Mouse (Mus musculus) G1E (cell line): Measurements from ENCODE around the gene Fam170b. TPM values are rescaled to one million over a fixed set of nuclear protein-coding genes. Genes with fewer than 3 reads are reported as not detected.

Experiments
- ATAC-seq: 2 replicates; pipeline ENCODE4 v1.8.0; 2016; ENCODE audit warnings: mild to moderate bottlenecking; ENCODE audit not compliant: insufficient number of reproducible peaks, poor library complexity, low FRiP score, severe bottlenecking; ENCODE audit errors: extremely low read depth
- DNase-seq: peaks from one replicate; pipeline ENCODE4 v3.0.0; 2012; ENCODE audit warnings: low spot score
- H3K27me3 ChIP-seq: 2 replicates; pipeline ENCODE4 v1.6.1; 2012; ENCODE audit warnings: mild to moderate bottlenecking, low read length, inconsistent platforms; ENCODE audit not compliant: insufficient read depth
- H3K36me3 ChIP-seq: replicated peaks from 2 replicates; pipeline ENCODE3; 2012; ENCODE audit warnings: mild to moderate bottlenecking, inconsistent platforms
- H3K4me1 ChIP-seq: 2 replicates; pipeline ENCODE4 v1.6.1; 2012; ENCODE audit warnings: low read depth, low read length, inconsistent platforms, mixed read lengths; ENCODE audit not compliant: insufficient read depth
- H3K4me3 ChIP-seq: 2 replicates; pipeline ENCODE4 v1.5.1; 2012; ENCODE audit warnings: low read depth, mild to moderate bottlenecking, inconsistent platforms, low read length, moderate library complexity, mixed read lengths
- H3K9me3 ChIP-seq: replicated peaks from 2 replicates; pipeline ENCODE4 v1.6.1; 2012; ENCODE audit warnings: inconsistent platforms
- CTCF ChIP-seq: IDR thresholded peaks from 2 replicates; pipeline ENCODE4 v1.5.1; 2012; ENCODE audit warnings: low read depth, low read length, inconsistent platforms, mixed read lengths
- GATA1 ChIP-seq: IDR thresholded peaks from 2 replicates; pipeline ENCODE4 v1.6.1; 2012; ENCODE audit warnings: borderline replicate concordance, low read length, inconsistent platforms, mixed read lengths
- GATA2 ChIP-seq: IDR thresholded peaks from 2 replicates; pipeline ENCODE4 v1.6.1; 2012; ENCODE audit warnings: low read depth, low read length, inconsistent platforms, borderline replicate concordance
- POLR2AphosphoS5 ChIP-seq: IDR thresholded peaks from 2 replicates; pipeline ENCODE4 v1.6.1; 2012; ENCODE audit warnings: low read depth, low read length, inconsistent platforms; ENCODE audit not compliant: insufficient replicate concordance
- TAL1 ChIP-seq: conservative IDR thresholded peaks from 2 replicates; pipeline ENCODE4 v1.6.1; 2012; ENCODE audit warnings: low read depth, low read length, inconsistent platforms, mixed read lengths
- polyA plus RNA-seq: library from polyadenylated mRNA; stranded (reverse); fragments of >175 nt; gene quantifications from 2 replicates; pipeline ENCODE4 v1.2.3, GENCODE M21; 2012
- total RNA-seq, 2 experiments: library from RNA; stranded (forward) in 1 of 2; stranded (reverse) in 1 of 2; fragments of 200-1000 nt in 1 of 2; fragments of >200 nt in 1 of 2; fragmentation: Nextera tagmentation in 1 of 2; gene quantifications; 2 replicates each; pipeline ENCODE4 v1.2.3; 2014 to 2017

Gene Fam170b
- total and polyA plus RNA-seq, 3 experiments, result 0.16 TPM; not detected in 2

DNA sequence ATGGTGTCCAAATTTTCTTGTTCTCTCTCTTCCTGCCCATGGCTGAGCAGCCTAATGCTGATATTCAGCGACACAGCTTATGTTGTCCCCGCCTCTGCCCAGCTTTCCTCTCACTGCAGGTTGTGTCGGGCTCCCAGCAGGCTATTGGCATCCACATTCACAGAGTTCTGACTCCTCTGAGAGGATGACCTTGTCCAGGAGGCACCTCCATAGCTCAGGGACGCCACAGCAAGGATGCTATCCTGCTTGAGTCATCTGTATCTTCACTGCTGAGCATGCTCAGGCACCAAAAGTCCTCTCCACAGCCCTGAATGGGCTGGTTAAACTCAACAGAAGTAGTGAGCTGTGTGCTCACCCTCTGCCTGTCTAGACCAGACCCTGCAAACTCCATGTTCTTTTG lies 18.8 kb upstream of the Fam170b start:
- Histone ChIP-seq H3K27me3 (no peaks in the 10 kb centered on the region), H3K36me3 (no peaks in the 10 kb centered on the region), H3K4me3 (no peak overlapping the region), H3K4me1 (no peaks in the 10 kb centered on the region), H3K9me3 (peaks cover 68% of the 10 kb centered on the region)
- ATAC-seq, result no peak
- TF ChIP-seq GATA1, result no peak
- no peak for TF ChIP-seq TAL1
- TF ChIP-seq GATA2, result no peak
- no peak for TF ChIP-seq CTCF
- TF ChIP-seq POLR2AphosphoS5, result no peak
- DNase-seq, result no peak

DNA sequence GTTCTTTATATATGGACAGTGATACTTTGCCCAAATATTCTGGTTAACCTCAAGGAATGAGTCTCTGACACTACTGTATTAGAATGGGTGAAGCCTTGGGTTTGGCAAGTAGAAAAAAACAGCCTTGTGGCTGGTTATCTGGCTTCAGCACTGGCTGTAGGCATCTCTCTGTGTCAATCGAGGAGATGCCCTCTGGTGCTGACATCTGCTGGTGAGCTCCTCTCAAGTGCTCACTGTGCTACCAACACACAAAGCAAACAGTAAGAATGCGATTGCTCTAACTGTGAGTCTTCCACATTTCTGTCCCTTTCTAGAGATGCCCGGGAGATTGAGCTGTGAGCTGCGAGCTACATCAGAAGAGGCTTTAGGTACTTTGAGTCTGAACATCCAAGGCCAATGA lies 17.2 kb upstream of the Fam170b start:
- Histone ChIP-seq H3K4me3 (no peak overlapping the region), H3K27me3 (no peaks in the 10 kb centered on the region), H3K9me3 (peaks cover 67% of the 10 kb centered on the region), H3K36me3 (no peaks in the 10 kb centered on the region), H3K4me1 (no peaks in the 10 kb centered on the region)
- ATAC-seq (no peak), DNase-seq (no peak)
- TF ChIP-seq GATA2 (no peak), GATA1 (no peak), CTCF (no peak), POLR2AphosphoS5 (no peak), TAL1 (no peak)

- no peak for ATAC-seq
- Histone ChIP-seq H3K36me3 (no peaks in the 10 kb centered on the region), H3K27me3 (no peaks in the 10 kb centered on the region), H3K9me3 (peaks cover 67% of the 10 kb centered on the region), H3K4me1 (no peaks in the 10 kb centered on the region), H3K4me3 (no peak overlapping the region)
- TF ChIP-seq TAL1, result no peak
- no peak for TF ChIP-seq GATA1
- TF ChIP-seq GATA2, result no peak
- TF ChIP-seq CTCF, result no peak
- TF ChIP-seq POLR2AphosphoS5, result no peak
- DNase-seq, result no peak
Measured at GRCm38 (mm10) chr14:32817258-32817657, 16.5 kb upstream of the Fam170b start.

DNA sequence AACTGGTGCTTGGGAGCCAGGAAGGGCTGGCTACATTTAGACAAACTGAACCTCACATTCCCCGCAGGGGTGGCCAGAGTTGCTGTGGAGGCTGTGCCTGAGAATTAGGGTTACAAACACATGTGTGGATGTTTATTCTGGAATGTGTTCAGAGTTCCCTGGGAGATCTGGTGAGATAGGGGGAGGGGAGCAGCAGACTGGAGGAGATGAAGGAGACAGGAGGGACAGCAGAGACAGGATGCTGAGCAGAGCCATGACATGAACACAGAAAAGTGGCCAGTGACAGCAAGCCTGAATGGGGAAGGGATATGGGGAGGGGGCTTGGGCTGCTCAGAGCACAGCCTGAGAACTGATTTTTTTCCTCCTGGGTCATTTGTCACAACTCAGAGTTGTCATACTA lies 14.5 kb upstream of the Fam170b start:
- DNase-seq (no peak), ATAC-seq (no peak)
- peaks cover 73% of the 10 kb centered on the region for H3K9me3 ChIP-seq
- no peak for TF ChIP-seq GATA2
- no peak for TF ChIP-seq CTCF
- TF ChIP-seq TAL1, result no peak
- no peak for TF ChIP-seq POLR2AphosphoS5
- TF ChIP-seq GATA1, result no peak
- H3K27me3 ChIP-seq, result no peaks in the 10 kb centered on the region
- H3K4me1 ChIP-seq, result no peaks in the 10 kb centered on the region
- no peak overlapping the region for H3K4me3 ChIP-seq
- H3K36me3 ChIP-seq, result no peaks in the 10 kb centered on the region

- Histone ChIP-seq H3K36me3 (no peaks in the 10 kb centered on the region), H3K4me3 (no peak overlapping the region), H3K4me1 (no peaks in the 10 kb centered on the region), H3K9me3 (peaks cover 76% of the 10 kb centered on the region), H3K27me3 (no peaks in the 10 kb centered on the region)
- ATAC-seq, result no peak
- no peak for DNase-seq
- no peak for TF ChIP-seq CTCF
- TF ChIP-seq GATA1, result no peak
- no peak for TF ChIP-seq GATA2
- no peak for TF ChIP-seq TAL1
- TF ChIP-seq POLR2AphosphoS5, result no peak
Measured at GRCm38 (mm10) chr14:32822812-32823211, 10.9 kb upstream of the Fam170b start.

GRCm38 (mm10) chr14:32823861-32824260 lies 9.9 kb upstream of the Fam170b start:
- Histone ChIP-seq H3K4me1 (no peaks in the 10 kb centered on the region), H3K4me3 (no peak overlapping the region), H3K36me3 (no peaks in the 10 kb centered on the region), H3K27me3 (no peaks in the 10 kb centered on the region), H3K9me3 (peaks cover 77% of the 10 kb centered on the region)
- TF ChIP-seq GATA2, result no peak
- no peak for TF ChIP-seq POLR2AphosphoS5
- no peak for TF ChIP-seq TAL1
- TF ChIP-seq GATA1, result no peak
- no peak for DNase-seq
- ATAC-seq, result no peak
